19 mouse cellular contexts compared by ENCODE assay signal in the genomic region with DNA sequence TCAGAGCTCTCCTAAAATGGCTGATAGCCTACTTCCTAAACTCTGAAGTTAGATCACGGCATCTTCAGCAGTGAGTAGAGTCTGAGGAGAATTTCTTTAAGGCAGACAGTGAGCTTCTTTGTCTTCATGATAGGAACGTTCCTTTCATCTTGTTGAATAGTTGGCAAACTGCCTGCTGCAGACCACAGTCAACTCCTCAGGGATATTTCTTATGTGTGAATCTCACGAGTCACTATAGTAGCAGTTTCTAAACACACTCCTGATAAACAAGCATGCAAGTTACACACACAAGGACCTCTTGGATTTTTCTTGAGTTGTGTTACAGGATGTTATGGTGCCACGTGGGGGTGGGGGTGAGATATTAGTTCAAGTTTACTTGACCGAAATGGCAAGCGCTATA.
"Had no signal": no experiment of that assay in that cellular context is flagged by ENCODE, and none has a peak within 500 bp of the region (broad histone marks: within the 10 kb centered on the region; RNA-seq: fewer than 3 reads in every experiment).

No protein-coding gene starts in this region.

- H3K9me3 ChIP-seq: liver, embryonic 13.5 days; midbrain, embryonic 12.5 days; neural tube, embryonic 12.5 days; neural tube, embryonic 15.5 days; stomach, embryonic 15.5 days had no signal

- H3K36me3 ChIP-seq: liver, embryonic 13.5 days; midbrain, embryonic 12.5 days; neural tube, embryonic 12.5 days; neural tube, embryonic 15.5 days; stomach, embryonic 15.5 days had no signal

- H3K27me3 ChIP-seq: liver, embryonic 13.5 days; megakaryocyte, embryonic 14.5 days; midbrain, embryonic 12.5 days; neural tube, embryonic 12.5 days; neural tube, embryonic 15.5 days; stomach, embryonic 15.5 days had no signal

- DNase-seq: kidney, adult 2 months; kidney, postnatal 10 days; kidney, postnatal 36 days; layer of hippocampus, postnatal 36 days; liver, embryonic 13.5 days; lung, adult 2 months; lung, postnatal 36 days; right cerebral cortex, adult 18-20 months; right cerebral cortex, postnatal 14 days; right cerebral cortex, postnatal 4 days; thymus, postnatal 25 days had no signal

- H3K4me2 ChIP-seq: liver, embryonic 13.5 days; midbrain, embryonic 12.5 days; neural tube, embryonic 12.5 days; neural tube, embryonic 15.5 days; stomach, embryonic 15.5 days had no signal

- H3K9ac ChIP-seq: liver, embryonic 13.5 days; midbrain, embryonic 12.5 days; neural tube, embryonic 12.5 days; neural tube, embryonic 15.5 days; stomach, embryonic 15.5 days had no signal

- ATAC-seq: intestine, postnatal 0 days; lung, postnatal 0 days had no signal

- H3K27ac ChIP-seq: left cerebral cortex, adult 2 months; liver, embryonic 13.5 days; midbrain, embryonic 12.5 days; neural tube, embryonic 12.5 days; neural tube, embryonic 15.5 days; stomach, embryonic 15.5 days had no signal

- H3K4me3 ChIP-seq: left cerebral cortex, adult 2 months; liver, embryonic 13.5 days; megakaryocyte, embryonic 14.5 days; midbrain, embryonic 12.5 days; neural tube, embryonic 12.5 days; neural tube, embryonic 15.5 days; stomach, embryonic 15.5 days had no signal

- H3K4me1 ChIP-seq: liver, embryonic 13.5 days; megakaryocyte, embryonic 14.5 days; midbrain, embryonic 12.5 days; neural tube, embryonic 12.5 days; neural tube, embryonic 15.5 days; stomach, embryonic 15.5 days had no signal
